Mouse (Mus musculus): ENCODE measurements around the gene Syn2.

- TF ChIP-seq POLR2A (IDR thresholded peaks at IDR 0.05; ENCODE audit: borderline replicate concordance, control insufficient read depth, low read depth, low read length) (no peak), CTCF (IDR thresholded peaks at IDR 0.05; ENCODE audit: control insufficient read depth, insufficient read depth, low read length) (no peak)
These were observed 132.1 kb downstream of the Syn2 start for GRCm38 (mm10) chr6:115266791-115267190.

All from bone marrow, adult 2 months (tissue).